Mouse (Mus musculus) heart, postnatal 14 days (tissue): ENCODE data around the gene Tph1. TPM values are rescaled to one million over a fixed set of nuclear protein-coding genes. Genes with fewer than 3 reads are reported as not detected.

Experiments used
- DNase-seq, 2 experiments: peaks; one replicate each; pipeline ENCODE4 v3.0.0; 2021 to 2022
- intact Hi-C: fragments of 180-260 bp; cut with DNase I; formaldehyde crosslinking; loops from one replicate; pipeline ENCODE4 v1.15.1; 2025
- total RNA-seq, 2 experiments: library from RNA; stranded (reverse); gene quantifications; 2 replicates each; pipeline ENCODE4 v1.2.3; 2021

Gene Tph1
- total RNA-seq, 2 experiments from 2014 or later = 0.17 TPM; not detected in 1

- peak; percentile 73 to 85 for DNase-seq
These were observed 65.8 kb downstream of the Tph1 start for GRCm38 (mm10) chr7:46606391-46607030.

GRCm38 (mm10) chr7:46603051-46603450 lies 69.3 kb downstream of the Tph1 start:
- intact Hi-C loops = no loop called here
- DNase-seq = no peak

More at GRCm38 (mm10) chr7:46606391-46607030, 65.8 kb downstream of the Tph1 start:
- intact Hi-C loops = loop anchor here (1.0 to 2.0 kb wide), 3 partner anchors 213 to 510 kb away; no protein-coding TSS in a partner anchor

- DNase-seq = no peak
- intact Hi-C loops = no loop called here
These were observed 70.3 kb downstream of the Tph1 start for GRCm38 (mm10) chr7:46602079-46602478.

GRCm38 (mm10) chr7:46601097-46601496 lies 71.2 kb downstream of the Tph1 start:
- intact Hi-C loops = no loop called here
- no peak for DNase-seq

GRCm38 (mm10) chr7:46597006-46597405 lies 75.3 kb downstream of the Tph1 start:
- intact Hi-C loops = no loop called here
- DNase-seq = no peak

Other genes starting within 250 kb of the Tph1 start
- gene Sergef, start 32.7 kb downstream of the Tph1 start, total RNA-seq = 1 to 10 TPM; 3.7 to 4.1 TPM
- 1 to 10 TPM; 4.2 to 4.3 TPM for gene Saal1, start 38.1 kb upstream of the Tph1 start, total RNA-seq
- gene Saa3, start 43.2 kb upstream of the Tph1 start, total RNA-seq = 1 to 10 TPM; 1.6 TPM
- not detected for gene Saa4, start 60.1 kb upstream of the Tph1 start, total RNA-seq
- not detected for gene Saa1, start 70.4 kb upstream of the Tph1 start, total RNA-seq
- not detected for gene Saa2, start 79.3 kb upstream of the Tph1 start, total RNA-seq
- gene Hps5, start 123.5 kb upstream of the Tph1 start, total RNA-seq = 10 to 100 TPM in 1 of 2 experiments, 1 to 10 TPM in 1; 8.0 to 12.5 TPM
- gene Gtf2h1, start 123.6 kb upstream of the Tph1 start, total RNA-seq = 10 to 100 TPM; 18.2 to 19.0 TPM
- 100 to 1,000 TPM; 746 to 778 TPM for gene Ldha, start 168.9 kb upstream of the Tph1 start, total RNA-seq
- not detected for gene Ldhc, start 188.7 kb upstream of the Tph1 start, total RNA-seq
- 10 to 100 TPM; 59.6 to 66.3 TPM for gene Tsg101, start 247.4 kb upstream of the Tph1 start, total RNA-seq